Comparison of ENCODE assay signal across 8 mouse cellular contexts in genomic region chr1:74600501-74601266, GRCm38 (mm10). TPM values are rescaled to one million over a fixed set of nuclear protein-coding genes. Genes with fewer than 3 reads are reported as not detected.
DNase-seq lines count a peak whose midpoint lies in the region; ATAC-seq and TF ChIP-seq lines count a peak whose summit lies in the region.

No protein-coding gene starts in this region.

- no peaks in the 10 kb centered on the region for H3K27me3 ChIP-seq in midbrain, embryonic 13.5 days

- peaks cover 2% of the 10 kb centered on the region; the same call in 1 of the 2 replicates for H3K4me1 ChIP-seq in cortical plate, adult 2 months (ENCODE audit: control insufficient read depth, insufficient read depth, low read length)
- H3K4me1 ChIP-seq in midbrain, embryonic 13.5 days (replicated peaks): peaks cover 20% of the 10 kb centered on the region

- H3K36me3 ChIP-seq in midbrain, embryonic 13.5 days: peaks cover 52% of the 10 kb centered on the region

- ATAC-seq in inflammation-experienced regulatory T-cells, adult 6 months: peak; percentile 42
- peak; percentile 82 for ATAC-seq in midbrain, embryonic 13.5 days

- H3K9ac ChIP-seq in midbrain, embryonic 13.5 days (replicated peaks): peak overlapping the region; percentile 89

- TF ChIP-seq CTCF in cortical plate, adult 2 months (IDR thresholded peaks at IDR 0.05; ENCODE audit: extremely low read depth, insufficient read depth, low read length): no peak

- WGBS in midbrain, embryonic 13.5 days: 9% methylated on average over 26 of the region's 26 CpGs

- DNase-seq in layer of hippocampus, adult 11-12 months (ENCODE audit: low spot score): peak; percentile 36
- DNase-seq in layer of hippocampus, postnatal 36 days: no peak
- DNase-seq in left cerebral cortex, adult 9 months (ENCODE audit: low spot score in 2 of 2): no peak
- DNase-seq in frontal cortex, postnatal 25 days (ENCODE audit: low spot score in 2 of 2): no peak
- no peak for DNase-seq in cerebellum, adult 11 months

- peak overlapping the region; percentile 75 for H3K4me2 ChIP-seq in midbrain, embryonic 13.5 days (replicated peaks)

- H3K9me3 ChIP-seq in midbrain, embryonic 13.5 days: no peaks in the 10 kb centered on the region

- H3K4me3 ChIP-seq in cortical plate, adult 2 months (ENCODE audit: insufficient read depth, low read length): peak overlapping the region; percentile 81
- H3K4me3 ChIP-seq in midbrain, embryonic 13.5 days (replicated peaks): peak overlapping the region; percentile 94

- no peak for TF ChIP-seq POLR2A in cortical plate, adult 2 months (IDR thresholded peaks at IDR 0.05; ENCODE audit: extremely low read depth, insufficient read depth, low read length)

- H3K27ac ChIP-seq in cortical plate, adult 2 months (ENCODE audit: insufficient read depth, low read length): 0 out of 2 replicates have a peak overlapping the region, but pooled peaks have one; percentile 17
- 0 out of 2 replicates have a peak overlapping the region, but pooled peaks have one; percentile 56 for H3K27ac ChIP-seq in midbrain, embryonic 13.5 days

RNA-seq across cellular contexts. Expression of gene Rnf25, which starts 0.5 kb away (rescaled TPM):
- 10 to 100 TPM; 65.8 to 67.2 TPM for total RNA-seq in layer of hippocampus, postnatal 36 days (2021)
- 125 and 128 TPM in 2 replicates for polyA plus RNA-seq in cortical plate, adult 2 months (2012; rRNA removed)
- polyA plus RNA-seq in inflammation-experienced regulatory T-cells, adult 6 months (2017; shearing (Covaris generic)): 10 to 100 TPM; 19.2 to 25.0 (median 22.0) TPM
- 42.9 and 49.3 TPM in 2 replicates for polyA plus RNA-seq in midbrain, embryonic 13.5 days (2015; fragmentation: Nextera tagmentation; extraction: Ambion mirVana)

RNA-seq across cellular contexts. Expression of gene Stk36, which starts 0.6 kb away (rescaled TPM):
- 1 to 10 TPM; 4.9 to 5.5 TPM for total RNA-seq in layer of hippocampus, postnatal 36 days (2021)
- 3.7 and 4.4 TPM in 2 replicates for polyA plus RNA-seq in cortical plate, adult 2 months (2012; rRNA removed)
- polyA plus RNA-seq in inflammation-experienced regulatory T-cells, adult 6 months (2017; shearing (Covaris generic)): not detected
- polyA plus RNA-seq in midbrain, embryonic 13.5 days (2015; fragmentation: Nextera tagmentation; extraction: Ambion mirVana): 25.8 and 26.4 TPM in 2 replicates

RNA-seq across cellular contexts. Expression of gene Bcs1l, which starts 12.6 kb away (rescaled TPM):
- total RNA-seq in layer of hippocampus, postnatal 36 days (2021): 10 to 100 TPM; 24.0 to 24.1 TPM
- polyA plus RNA-seq in cortical plate, adult 2 months (2012; rRNA removed): 29.9 and 31.4 TPM in 2 replicates
- polyA plus RNA-seq in inflammation-experienced regulatory T-cells, adult 6 months (2017; shearing (Covaris generic)): 10 to 100 TPM; 11.1 to 16.0 (median 15.5) TPM
- polyA plus RNA-seq in midbrain, embryonic 13.5 days (2015; fragmentation: Nextera tagmentation; extraction: Ambion mirVana): 21.1 and 24.4 TPM in 2 replicates

RNA-seq across cellular contexts. Expression of gene Zfp142, which starts 12.6 kb away (rescaled TPM):
- 10 to 100 TPM; 26.5 to 31.7 TPM for total RNA-seq in layer of hippocampus, postnatal 36 days (2021)
- 23.9 TPM in 2 replicates for polyA plus RNA-seq in cortical plate, adult 2 months (2012; rRNA removed)
- 10 to 100 TPM in 2 of 3 experiments, 1 to 10 TPM in 1; 8.3 to 20.9 (median 11.0) TPM for polyA plus RNA-seq in inflammation-experienced regulatory T-cells, adult 6 months (2017; shearing (Covaris generic))
- polyA plus RNA-seq in midbrain, embryonic 13.5 days (2015; fragmentation: Nextera tagmentation; extraction: Ambion mirVana): 7.9 and 9.0 TPM in 2 replicates

RNA-seq across cellular contexts. Expression of gene Usp37, which starts 56.6 kb away (rescaled TPM):
- total RNA-seq in layer of hippocampus, postnatal 36 days (2021): 10 to 100 TPM; 26.3 to 27.9 TPM
- polyA plus RNA-seq in cortical plate, adult 2 months (2012; rRNA removed): 9.7 and 10.4 TPM in 2 replicates
- 10 to 100 TPM; 29.2 to 30.1 (median 29.4) TPM for polyA plus RNA-seq in inflammation-experienced regulatory T-cells, adult 6 months (2017; shearing (Covaris generic))
- polyA plus RNA-seq in midbrain, embryonic 13.5 days (2015; fragmentation: Nextera tagmentation; extraction: Ambion mirVana): 32.2 and 33.4 TPM in 2 replicates
